Mouse (Mus musculus) mouse embryonic stem cell (cell line): ENCODE results near the gene Xpnpep3.

ENCODE experiments used
- in situ Hi-C, 2 experiments: fragments of 300-500 bp; cut with MboI; formaldehyde crosslinking; loops; 1 replicate in 1 of 2; 3 replicates in 1 of 2; pipeline ENCODE4 v1.14.3; 2019 to 2020; ENCODE audit warnings: low sequenced_read_pairs in 2 of 2, low pct_unique_long_range_greater_than_20kb in 1 of 2, mixed read lengths in 1 of 2; ENCODE audit not compliant: unreplicated experiment in 1 of 2

Xpnpep3 gene

GRCm38 (mm10) chr15:81399638-81400315 is at the start of gene Xpnpep3, which contains the start of gene St13:
Xpnpep3 (plus strand) TSS chr15:81400138.
St13 (minus strand) TSS chr15:81400077.
- in situ Hi-C loops, result no loop called here

GRCm38 (mm10) chr15:81350401-81350800 is 49.5 kb upstream of the Xpnpep3 start:
- in situ Hi-C loops, result no loop called here

- in situ Hi-C loops, result no loop called here
Measured at GRCm38 (mm10) chr15:81352638-81353037, 47.3 kb upstream of the Xpnpep3 start.

GRCm38 (mm10) chr15:81355146-81355761 is 44.7 kb upstream of the Xpnpep3 start:
- in situ Hi-C loops, result no loop called here

GRCm38 (mm10) chr15:81356946-81357345 is 43.0 kb upstream of the Xpnpep3 start:
- in situ Hi-C loops, result no loop called here

GRCm38 (mm10) chr15:81358943-81359342 is 41.0 kb upstream of the Xpnpep3 start:
- in situ Hi-C loops, result no loop called here

GRCm38 (mm10) chr15:81359421-81359820 is 40.5 kb upstream of the Xpnpep3 start:
- in situ Hi-C loops, result no loop called here

- in situ Hi-C loops, result no loop called here
Measured at GRCm38 (mm10) chr15:81360345-81361021, 39.5 kb upstream of the Xpnpep3 start, which contains the start of gene Slc25a17. Slc25a17 (minus strand) TSS chr15:81360812.

GRCm38 (mm10) chr15:81361022-81361404 is 38.9 kb upstream of the Xpnpep3 start:
- in situ Hi-C loops, result no loop called here

- in situ Hi-C loops, result no loop called here
Measured at GRCm38 (mm10) chr15:81361417-81362015, 38.4 kb upstream of the Xpnpep3 start.

- in situ Hi-C loops, result no loop called here
Measured at GRCm38 (mm10) chr15:81362501-81362900, 37.4 kb upstream of the Xpnpep3 start.

GRCm38 (mm10) chr15:81364271-81364670 is 35.7 kb upstream of the Xpnpep3 start:
- in situ Hi-C loops, result no loop called here

GRCm38 (mm10) chr15:81365246-81365645 is 34.7 kb upstream of the Xpnpep3 start:
- in situ Hi-C loops, result no loop called here

- in situ Hi-C loops, result no loop called here
Measured at GRCm38 (mm10) chr15:81366241-81366640, 33.7 kb upstream of the Xpnpep3 start.

- in situ Hi-C loops, result no loop called here
Measured at GRCm38 (mm10) chr15:81368601-81369000, 31.3 kb upstream of the Xpnpep3 start.

GRCm38 (mm10) chr15:81370356-81370755 is 29.6 kb upstream of the Xpnpep3 start:
- in situ Hi-C loops, result no loop called here

GRCm38 (mm10) chr15:81374621-81375020 is 25.3 kb upstream of the Xpnpep3 start:
- in situ Hi-C loops, result no loop called here

GRCm38 (mm10) chr15:81378845-81379244 is 21.1 kb upstream of the Xpnpep3 start:
- in situ Hi-C loops, result no loop called here

- in situ Hi-C loops, result loop anchor here in 1 of 2 experiments (10.0 kb wide), 1 partner anchor 248 kb away; no protein-coding TSS in a partner anchor
Measured at GRCm38 (mm10) chr15:81386327-81386726, 13.6 kb upstream of the Xpnpep3 start.
